Mouse (Mus musculus) urinary bladder, postnatal 14 days (tissue): ENCODE measurements around the gene Sall2.
"Not testable (repeated sequence)": the region's sequence is repeated elsewhere in the genome, so short reads cannot be mapped to it uniquely, and the experiment has no call there.

Experiments
- DNase-seq: peaks from one replicate; pipeline ENCODE4 v3.0.0; 2021; ENCODE audit warnings: low spot score

Gene Sall2

GRCm38 (mm10) chr14:52303517-52303916 is 25.0 kb downstream of the Sall2 start:
- DNase-seq = not testable (repeated sequence)

DNA sequence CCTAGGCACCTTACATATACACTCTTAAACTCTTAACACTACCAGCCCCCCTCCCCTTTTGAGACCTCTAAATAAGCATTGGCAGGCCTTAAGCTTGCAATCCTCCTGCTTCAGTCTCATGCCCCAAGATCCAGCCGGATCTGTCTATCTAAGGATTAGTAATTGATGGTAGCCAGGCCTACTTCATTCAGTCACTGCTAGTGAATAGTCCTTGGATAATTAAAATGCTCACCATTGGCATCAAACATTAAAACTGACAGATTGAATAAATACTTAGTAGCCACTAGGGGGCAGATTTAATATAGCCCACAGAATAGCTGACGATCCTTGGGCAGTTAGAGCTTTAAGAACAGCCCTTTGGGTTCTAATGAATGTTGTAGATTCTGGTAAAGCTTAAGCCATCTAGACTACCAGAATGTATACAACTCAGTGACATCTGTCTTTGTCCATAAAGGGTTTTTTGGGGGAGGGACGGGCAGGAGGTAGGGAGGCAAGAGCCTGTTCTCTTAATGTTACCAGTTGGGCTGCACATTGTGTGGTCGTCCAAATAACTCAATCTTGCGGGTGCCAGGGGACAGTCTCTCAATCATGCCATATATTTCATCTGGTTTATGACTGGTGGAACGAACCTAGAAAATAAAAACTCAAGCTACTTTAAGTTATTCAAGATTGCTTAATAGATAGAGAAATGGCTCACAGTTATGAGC is 32.9 kb downstream of the Sall2 start:
- DNase-seq = no peak

GRCm38 (mm10) chr14:52284191-52284590 is 44.4 kb downstream of the Sall2 start:
- DNase-seq = no peak

DNA sequence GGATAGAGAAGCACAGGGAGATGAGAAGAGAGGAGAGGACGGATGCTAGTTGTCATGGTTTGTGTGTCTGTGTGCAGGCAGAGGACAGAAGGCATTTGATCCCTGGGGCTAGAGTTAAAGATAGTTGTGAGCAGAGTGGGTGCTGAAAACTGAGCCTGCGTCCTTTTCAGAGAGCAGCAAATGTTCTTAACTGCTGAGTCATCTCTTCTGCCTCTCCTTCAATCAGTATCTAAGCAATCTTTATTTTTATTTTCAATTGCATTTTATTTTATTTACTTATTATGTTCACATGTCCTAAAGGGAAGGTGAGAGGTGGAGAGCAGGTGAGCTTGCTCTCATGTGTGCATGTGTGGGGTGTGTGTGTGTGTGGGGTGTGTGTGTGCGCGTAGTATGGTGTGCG is 44.9 kb downstream of the Sall2 start:
- no peak for DNase-seq

- DNase-seq = no peak
Observed at GRCm38 (mm10) chr14:52279747-52280120, 48.8 kb downstream of the Sall2 start.

DNA sequence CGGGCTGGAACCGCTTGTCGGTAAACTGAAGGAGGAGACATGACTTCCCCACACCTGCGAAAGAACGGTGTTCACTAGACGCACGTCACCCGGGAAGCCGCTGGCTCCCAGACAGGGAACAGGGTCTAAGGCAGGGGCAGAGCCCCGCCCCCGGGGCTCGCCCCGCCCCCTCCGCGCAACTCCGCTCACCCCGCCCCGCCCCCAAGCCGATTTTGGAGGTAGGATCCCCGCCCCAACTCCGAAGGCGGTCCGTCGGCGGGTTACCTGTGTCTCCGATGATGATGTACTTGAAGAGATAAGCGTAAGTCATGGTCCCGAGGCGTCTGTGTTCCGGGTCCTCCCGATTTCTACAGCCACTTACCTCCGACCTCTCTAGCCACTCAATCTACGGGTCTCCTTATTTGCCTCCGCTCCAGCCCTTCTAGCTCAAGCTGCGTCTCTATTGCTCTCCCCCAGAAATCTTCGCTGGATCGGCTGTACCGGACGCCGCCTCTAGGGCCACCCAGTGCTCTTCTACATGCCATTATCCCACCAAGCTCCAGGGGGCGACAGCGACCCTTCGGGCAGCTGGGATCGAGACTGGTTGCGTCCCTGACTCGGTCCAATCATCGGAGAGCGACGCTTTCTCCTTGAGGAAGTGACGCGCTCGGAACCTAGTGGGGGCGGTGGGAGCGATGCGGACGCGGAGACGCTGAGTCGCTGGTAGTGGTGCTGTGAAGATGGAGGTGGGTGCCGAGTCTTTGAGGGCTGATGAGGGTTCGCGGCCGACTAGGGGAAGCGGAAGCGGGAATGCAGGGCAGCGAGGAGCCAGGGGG is 49.4 kb downstream of the Sall2 start, which contains the start of the genes Tox4 and Rab2b:
Gene Tox4 (plus strand): TSS at position 215 of the 815 bp plus-strand sequence.
Gene Rab2b (minus strand): TSS at position 614 of the 815 bp plus-strand sequence.
- peak; percentile 98 for DNase-seq

GRCm38 (mm10) chr14:52277210-52277609 is 51.4 kb downstream of the Sall2 start:
- no peak for DNase-seq

DNA sequence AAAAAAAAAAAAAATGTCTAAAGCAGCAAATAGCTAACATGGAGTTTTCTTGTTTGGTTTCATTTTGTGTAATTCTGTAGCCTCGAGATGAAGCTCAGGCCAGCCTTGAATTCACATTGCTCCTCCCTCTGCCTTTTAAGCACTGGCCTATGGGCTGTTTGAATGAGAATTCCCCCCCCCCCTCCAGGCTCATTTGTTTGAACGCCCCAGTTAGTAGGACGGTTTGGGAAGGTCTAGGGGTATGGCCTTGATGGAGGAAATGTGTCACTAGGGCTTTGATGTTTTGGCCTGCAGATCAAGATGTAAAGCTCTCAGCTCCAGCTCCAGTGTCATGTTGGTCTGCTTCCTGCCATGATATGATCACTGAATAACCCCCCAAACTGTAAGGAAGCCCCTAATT is 55.8 kb downstream of the Sall2 start:
- DNase-seq = no peak
